Mouse (Mus musculus) liver, embryonic 14.5 days (tissue): ENCODE measurements at regions not wholly inside any gene's neighbourhood (a gene's known extent, or its start where the extent isn't known, plus 50 kb on each side); places are given as distances from the start of the nearest gene placed in this dataset.

Experiments
- ATAC-seq: fragments of 200-750 bp; cut with Nextera tagmentation; 2 replicates; pipeline ENCODE4 v1.8.0; 2017; ENCODE audit warnings: moderate number of reproducible peaks, mild to moderate bottlenecking, moderate library complexity; ENCODE audit not compliant: insufficient read depth
- DNase-seq, 3 experiments: peaks; one replicate each; pipeline ENCODE4 v3.0.0-alpha.2; 2012 to 2013; ENCODE audit warnings: low read depth in 3 of 3, low spot score in 3 of 3
- H3K27ac ChIP-seq: fragments of 300-500 bp; sonication (generic); 2 replicates; pipeline ENCODE4 v1.5.1; 2014; ENCODE audit warnings: moderate library complexity, mild to moderate bottlenecking, control low read depth, inconsistent platforms
- H3K27me3 ChIP-seq: fragments of 300-500 bp; sonication (generic); 2 replicates; pipeline ENCODE4 v1.6.1; 2014; ENCODE audit warnings: mild to moderate bottlenecking, low read length, moderate library complexity; ENCODE audit not compliant: control insufficient read depth, insufficient read depth
- H3K36me3 ChIP-seq: fragments of 300-500 bp; sonication (generic); replicated peaks from 2 replicates; pipeline ENCODE4 v1.6.1; 2014; ENCODE audit warnings: low read depth; ENCODE audit not compliant: control insufficient read depth, insufficient read depth
- H3K4me1 ChIP-seq, 2 experiments: fragments of 200-500 bp in 1 of 2; fragments of 300-500 bp in 1 of 2; sonication (generic) in 1 of 2; replicated peaks; 2 replicates each; pipeline ENCODE4 v1.6.1; 2012 to 2014; ENCODE audit warnings: antibody characterized with exemption in 1 of 2, inconsistent platforms in 1 of 2, low read length in 1 of 2; ENCODE audit not compliant: control insufficient read depth in 2 of 2, insufficient read depth in 2 of 2
- H3K4me2 ChIP-seq: fragments of 300-500 bp; sonication (generic); 2 replicates; pipeline ENCODE4 v1.6.1; 2014; ENCODE audit warnings: low read depth, mild to moderate bottlenecking, control low read depth, moderate library complexity
- H3K4me3 ChIP-seq, 2 experiments: fragments of 200-500 bp in 1 of 2; fragments of 300-500 bp in 1 of 2; sonication (generic) in 1 of 2; 2 replicates each; pipeline ENCODE4 v1.5.1; 2012 to 2014; ENCODE audit warnings: low read depth in 2 of 2, low read length in 2 of 2, mild to moderate bottlenecking in 2 of 2, control low read depth in 1 of 2, inconsistent platforms in 1 of 2, moderate library complexity in 1 of 2; ENCODE audit not compliant: insufficient read depth in 1 of 2
- H3K9ac ChIP-seq: fragments of 300-500 bp; sonication (generic); replicated peaks from 2 replicates; pipeline ENCODE4 v1.6.1; 2014; ENCODE audit warnings: mild to moderate bottlenecking, control low read depth, moderate library complexity
- H3K9me3 ChIP-seq: fragments of 300-500 bp; sonication (generic); 2 replicates; pipeline ENCODE4 v1.6.1; 2016; ENCODE audit warnings: low read length, mixed read lengths; ENCODE audit not compliant: control insufficient read depth
- CTCF ChIP-seq: IDR thresholded peaks from 2 replicates; pipeline ENCODE4 v1.5.1; 2016; ENCODE audit warnings: antibody characterized with exemption, low read depth, control low read depth
- EP300 ChIP-seq: IDR thresholded peaks from 2 replicates; pipeline ENCODE4 v1.6.1; 2016; ENCODE audit warnings: antibody characterized with exemption, low read depth
- WGBS: fragments of 180-500 bp; shearing (Covaris S2); extraction: QIAGEN DNeasy Blood & Tissue Kit; methylation state at CpG from one replicate; pipeline ENCODE4 v1.1.7; 2014; ENCODE audit not compliant: insufficient replicate concordance; 5-methylcytosine and 5-hydroxymethylcytosine counted together

- Histone ChIP-seq H3K4me1 (no peaks in the 10 kb centered on the region), H3K9me3 (no peaks in the 10 kb centered on the region), H3K4me3 (no peak overlapping the region), H3K27me3 (no peaks in the 10 kb centered on the region), H3K27ac (no peak overlapping the region), H3K36me3 (no peaks in the 10 kb centered on the region), H3K4me2 (no peak overlapping the region), H3K9ac (no peak overlapping the region)
- DNase-seq (no peak), ATAC-seq (no peak)
- TF ChIP-seq CTCF (peak; percentile 29; the same call in 1 of the 2 replicates), EP300 (no peak)
- 44% methylated on average over 9 of the region's 9 CpGs for WGBS
Measured at GRCm38 (mm10) chr4:55824047-55824760, 291.9 kb upstream of the Klf4 start.

GRCm38 (mm10) chr4:55823583-55823982 is 291.3 kb upstream of the Klf4 start:
- Histone ChIP-seq H3K9me3 (no peaks in the 10 kb centered on the region), H3K4me1 (no peaks in the 10 kb centered on the region), H3K4me2 (no peak overlapping the region), H3K27ac (no peak overlapping the region), H3K27me3 (no peaks in the 10 kb centered on the region), H3K4me3 (no peak overlapping the region), H3K9ac (no peak overlapping the region), H3K36me3 (no peaks in the 10 kb centered on the region)
- 42% methylated on average over 1 of the region's 1 CpGs for WGBS
- TF ChIP-seq CTCF (no peak), EP300 (no peak)
- DNase-seq, result no peak
- ATAC-seq, result no peak

- no peaks in the 10 kb centered on the region for H3K9me3 ChIP-seq
- DNase-seq (no peak), ATAC-seq (no peak)
- H3K9ac ChIP-seq, result no peak overlapping the region
- no peaks in the 10 kb centered on the region for H3K36me3 ChIP-seq
- H3K27me3 ChIP-seq, result no peaks in the 10 kb centered on the region
- TF ChIP-seq EP300 (no peak), CTCF (no peak)
- no peaks in the 10 kb centered on the region for H3K4me1 ChIP-seq
- H3K4me3 ChIP-seq, result no peak overlapping the region
- H3K4me2 ChIP-seq, result no peak overlapping the region
- H3K27ac ChIP-seq, result no peak overlapping the region
- WGBS, result 58% methylated on average over 4 of the region's 4 CpGs
Measured at GRCm38 (mm10) chr4:55817035-55817818, 285.0 kb upstream of the Klf4 start.

- no peaks in the 10 kb centered on the region for H3K27me3 ChIP-seq
- H3K9ac ChIP-seq, result no peak overlapping the region
- H3K4me1 ChIP-seq, result no peaks in the 10 kb centered on the region
- no peak for TF ChIP-seq EP300
- no peak for TF ChIP-seq CTCF
- H3K36me3 ChIP-seq, result no peaks in the 10 kb centered on the region
- no peak overlapping the region for H3K4me2 ChIP-seq
- no peaks in the 10 kb centered on the region for H3K9me3 ChIP-seq
- ATAC-seq (no peak), DNase-seq (peak in 2 of 3 experiments; percentile 4 to 27)
- no peak overlapping the region for H3K27ac ChIP-seq
- WGBS, result 29% methylated on average over 3 of the region's 3 CpGs
- H3K4me3 ChIP-seq, result no peak overlapping the region
Measured at GRCm38 (mm10) chr4:55815832-55816231, 283.6 kb upstream of the Klf4 start.

GRCm38 (mm10) chr4:55812846-55813245 is 280.6 kb upstream of the Klf4 start:
- Histone ChIP-seq H3K9ac (no peak overlapping the region), H3K9me3 (no peaks in the 10 kb centered on the region), H3K36me3 (no peaks in the 10 kb centered on the region), H3K27ac (no peak overlapping the region), H3K27me3 (no peaks in the 10 kb centered on the region), H3K4me3 (no peak overlapping the region), H3K4me2 (no peak overlapping the region), H3K4me1 (no peaks in the 10 kb centered on the region)
- 70% methylated on average over 8 of the region's 8 CpGs for WGBS
- TF ChIP-seq EP300 (no peak), CTCF (no peak)
- DNase-seq (no peak), ATAC-seq (no peak)
